Mouse (Mus musculus) forebrain, embryonic 15.5 days (tissue): Measurements from ENCODE around the gene Tjap1. TPM values are rescaled to one million over a fixed set of nuclear protein-coding genes. Genes with fewer than 3 reads are reported as not detected.

Source experiments
- ATAC-seq: fragments of 200-750 bp; cut with Nextera tagmentation; replicated peaks from 2 replicates; pipeline ENCODE4 v1.8.0; 2017; ENCODE audit warnings: mild to moderate bottlenecking, moderate TSS enrichment, moderate library complexity
- H3K27ac ChIP-seq: fragments of 300-500 bp; sonication (generic); replicated peaks from 2 replicates; pipeline ENCODE4 v1.5.1; 2015; ENCODE audit warnings: mild to moderate bottlenecking, inconsistent platforms
- H3K27me3 ChIP-seq: fragments of 300-500 bp; sonication (generic); 2 replicates; pipeline ENCODE4 v1.6.1; 2015; ENCODE audit warnings: inconsistent platforms
- H3K36me3 ChIP-seq: fragments of 300-500 bp; sonication (generic); 2 replicates; pipeline ENCODE4 v1.6.1; 2015; ENCODE audit warnings: mild to moderate bottlenecking, inconsistent platforms
- H3K4me1 ChIP-seq: fragments of 300-500 bp; sonication (generic); 2 replicates; pipeline ENCODE4 v1.6.1; 2015; ENCODE audit warnings: inconsistent platforms
- H3K4me2 ChIP-seq: fragments of 300-500 bp; sonication (generic); replicated peaks from 2 replicates; pipeline ENCODE4 v1.6.1; 2015; ENCODE audit warnings: mild to moderate bottlenecking, inconsistent platforms
- H3K4me3 ChIP-seq: fragments of 300-500 bp; sonication (generic); 2 replicates; pipeline ENCODE4 v1.5.1; 2015; ENCODE audit warnings: mild to moderate bottlenecking, inconsistent platforms
- H3K9ac ChIP-seq: fragments of 300-500 bp; sonication (generic); replicated peaks from 2 replicates; pipeline ENCODE4 v1.6.1; 2015; ENCODE audit warnings: mild to moderate bottlenecking, inconsistent platforms
- H3K9me3 ChIP-seq: fragments of 300-500 bp; sonication (generic); 2 replicates; pipeline ENCODE4 v1.6.1; 2016; ENCODE audit warnings: inconsistent platforms
- WGBS: fragments of 180-500 bp; shearing (Covaris S2); methylation state at CpG from one replicate; pipeline ENCODE4 v1.1.7; 2015; ENCODE audit warnings: mixed read lengths; 5-methylcytosine and 5-hydroxymethylcytosine counted together
- polyA plus RNA-seq: library from polyadenylated mRNA; unstranded; fragments of >200 nt; fragmentation: Nextera tagmentation; extraction: Ambion mirVana; gene quantifications from 2 replicates; pipeline ENCODE4 v1.2.1, GENCODE M21; 2015

The Tjap1 gene
- polyA plus RNA-seq, 1 experiment from 2014 or later: 31.5 TPM

DNA sequence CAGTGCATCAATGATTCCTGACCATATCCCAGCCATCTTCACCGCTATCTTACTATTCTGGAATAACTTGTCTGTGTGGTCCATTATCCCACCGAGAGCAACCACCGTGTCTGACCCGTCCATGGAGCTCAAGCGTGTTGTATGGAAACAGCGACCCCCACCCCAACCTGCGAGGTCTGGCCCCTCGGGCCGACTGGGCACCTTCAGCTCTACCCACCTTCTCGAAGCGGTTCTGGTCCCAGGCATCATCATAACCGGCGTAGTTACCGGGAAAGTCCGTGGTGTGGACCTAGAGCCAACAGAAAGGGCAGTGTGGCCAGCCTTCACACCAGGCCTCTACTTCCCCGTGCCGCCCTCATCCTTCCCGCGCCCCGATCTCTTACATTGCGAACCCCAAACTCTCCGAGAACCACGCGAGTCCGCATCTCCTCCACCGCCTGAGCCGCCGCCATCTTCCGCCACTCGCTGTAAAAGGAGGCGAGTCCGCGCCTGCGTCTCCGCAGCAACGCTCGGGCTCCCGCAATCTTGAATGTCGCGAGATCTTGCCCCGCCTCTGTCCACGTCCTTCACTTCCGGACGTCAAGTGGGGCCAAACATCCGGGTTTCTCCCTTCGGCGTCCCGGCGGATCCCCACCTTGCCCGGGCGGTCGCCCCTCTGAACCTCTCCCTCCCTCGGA is 35.2 kb downstream of the Tjap1 start, which contains the start of the genes Polr1c and Yipf3:
Polr1c (minus strand) TSS at position 543 of the 677 bp plus-strand sequence.
Yipf3 (plus strand) TSS at position 569 of the 677 bp plus-strand sequence.
- Histone ChIP-seq H3K27me3 (no peaks in the 10 kb centered on the region), H3K4me2 (peak within 1 kb of the TSS; percentile 85), H3K27ac (peak within 1 kb of the TSS; percentile 81), H3K4me1 (peaks cover 23% of the 10 kb centered on the region), H3K36me3 (peaks cover 66% of the 10 kb centered on the region), H3K9me3 (no peaks in the 10 kb centered on the region), H3K4me3 (peak within 1 kb of the TSS; percentile 70), H3K9ac (peak within 1 kb of the TSS; percentile 86)
- peak; percentile 94 for ATAC-seq
- under 1% methylated on average over 53 of the region's 53 CpGs for WGBS

DNA sequence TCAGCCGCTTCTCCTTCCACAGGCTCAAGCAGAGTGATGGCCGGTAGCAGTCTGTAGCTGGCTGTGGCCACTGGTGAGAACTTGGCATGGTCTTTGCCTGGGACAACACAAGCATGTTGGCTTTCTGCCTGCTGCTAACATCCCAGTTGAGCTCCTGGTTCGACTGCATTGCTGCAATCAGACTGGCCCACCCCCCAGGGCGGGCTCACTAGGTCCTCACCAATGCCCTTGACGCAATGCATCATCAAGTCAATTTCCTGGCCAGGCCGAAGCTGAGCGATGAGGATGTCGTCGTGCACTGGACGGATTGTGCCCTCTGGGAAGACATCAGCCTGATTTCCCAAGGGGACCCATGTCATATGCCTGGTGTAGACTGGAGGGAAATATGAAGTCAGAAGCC is 38.2 kb downstream of the Tjap1 start:
- no peak overlapping the region for H3K4me3 ChIP-seq
- no peak overlapping the region for H3K4me2 ChIP-seq
- ATAC-seq: no peak
- no peaks in the 10 kb centered on the region for H3K9me3 ChIP-seq
- peaks cover 69% of the 10 kb centered on the region for H3K36me3 ChIP-seq
- H3K27me3 ChIP-seq: no peaks in the 10 kb centered on the region
- H3K4me1 ChIP-seq: peaks cover 21% of the 10 kb centered on the region
- no peak overlapping the region for H3K9ac ChIP-seq
- 85% methylated on average over 10 of the region's 10 CpGs for WGBS
- H3K27ac ChIP-seq: no peak overlapping the region

- Histone ChIP-seq H3K9me3 (no peaks in the 10 kb centered on the region), H3K27ac (no peak overlapping the region), H3K4me2 (no peak overlapping the region), H3K36me3 (peaks cover 74% of the 10 kb centered on the region), H3K4me1 (peaks cover 12% of the 10 kb centered on the region), H3K4me3 (no peak overlapping the region), H3K9ac (no peak overlapping the region), H3K27me3 (no peaks in the 10 kb centered on the region)
- 54% methylated on average over 2 of the region's 2 CpGs for WGBS
- ATAC-seq: no peak
Observed at GRCm38 (mm10) chr17:46243624-46244023, 39.2 kb downstream of the Tjap1 start.

- Histone ChIP-seq H3K4me3 (no peak overlapping the region), H3K4me2 (no peak overlapping the region)
- WGBS: 93% methylated on average over 4 of the region's 4 CpGs
Observed at GRCm38 (mm10) chr17:46242993-46243392, 39.8 kb downstream of the Tjap1 start.

DNA sequence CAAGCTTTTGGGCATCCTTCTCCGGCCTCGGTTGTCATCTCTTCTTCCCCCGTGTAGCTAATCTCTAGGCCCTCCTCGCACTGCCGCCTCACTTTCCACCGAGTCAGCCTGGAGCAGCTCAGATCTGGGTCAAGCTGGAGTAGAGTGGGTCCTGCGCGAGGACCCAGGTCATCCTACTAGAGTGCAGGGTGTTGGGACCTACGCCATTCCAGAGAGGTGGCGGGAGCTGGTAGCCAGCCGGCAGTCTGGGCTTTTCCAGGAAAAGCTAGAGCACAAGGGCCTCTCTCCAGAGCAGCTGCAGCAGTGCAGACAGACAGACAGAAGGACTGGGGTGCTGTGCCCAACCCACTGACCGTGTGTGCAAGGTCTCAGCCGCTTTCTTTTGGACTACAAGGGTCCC is 40.6 kb downstream of the Tjap1 start:
- peaks cover 85% of the 10 kb centered on the region for H3K36me3 ChIP-seq
- H3K4me1 ChIP-seq: peaks cover 9% of the 10 kb centered on the region
- no peaks in the 10 kb centered on the region for H3K27me3 ChIP-seq
- no peak overlapping the region for H3K4me2 ChIP-seq
- no peak overlapping the region for H3K9ac ChIP-seq
- no peaks in the 10 kb centered on the region for H3K9me3 ChIP-seq
- ATAC-seq: no peak
- H3K4me3 ChIP-seq: no peak overlapping the region
- WGBS: 90% methylated on average over 13 of the region's 13 CpGs
- H3K27ac ChIP-seq: no peak overlapping the region

More at GRCm38 (mm10) chr17:46242993-46243392, 39.8 kb downstream of the Tjap1 start:
- Histone ChIP-seq H3K9ac (no peak overlapping the region), H3K27me3 (no peaks in the 10 kb centered on the region), H3K4me1 (peaks cover 9% of the 10 kb centered on the region), H3K27ac (no peak overlapping the region), H3K36me3 (peaks cover 80% of the 10 kb centered on the region), H3K9me3 (no peaks in the 10 kb centered on the region)
- no peak for ATAC-seq

GRCm38 (mm10) chr17:46241471-46241870 is 41.4 kb downstream of the Tjap1 start:
- no peaks in the 10 kb centered on the region for H3K27me3 ChIP-seq
- 88% methylated on average over 11 of the region's 11 CpGs for WGBS
- H3K4me3 ChIP-seq: no peak overlapping the region
- H3K4me1 ChIP-seq: peaks cover under 1% of the 10 kb centered on the region; the same call in 1 of the 2 replicates
- ATAC-seq: no peak
- H3K36me3 ChIP-seq: peaks cover 93% of the 10 kb centered on the region
- no peaks in the 10 kb centered on the region for H3K9me3 ChIP-seq
- no peak overlapping the region for H3K9ac ChIP-seq
- H3K27ac ChIP-seq: no peak overlapping the region
- H3K4me2 ChIP-seq: no peak overlapping the region

DNA sequence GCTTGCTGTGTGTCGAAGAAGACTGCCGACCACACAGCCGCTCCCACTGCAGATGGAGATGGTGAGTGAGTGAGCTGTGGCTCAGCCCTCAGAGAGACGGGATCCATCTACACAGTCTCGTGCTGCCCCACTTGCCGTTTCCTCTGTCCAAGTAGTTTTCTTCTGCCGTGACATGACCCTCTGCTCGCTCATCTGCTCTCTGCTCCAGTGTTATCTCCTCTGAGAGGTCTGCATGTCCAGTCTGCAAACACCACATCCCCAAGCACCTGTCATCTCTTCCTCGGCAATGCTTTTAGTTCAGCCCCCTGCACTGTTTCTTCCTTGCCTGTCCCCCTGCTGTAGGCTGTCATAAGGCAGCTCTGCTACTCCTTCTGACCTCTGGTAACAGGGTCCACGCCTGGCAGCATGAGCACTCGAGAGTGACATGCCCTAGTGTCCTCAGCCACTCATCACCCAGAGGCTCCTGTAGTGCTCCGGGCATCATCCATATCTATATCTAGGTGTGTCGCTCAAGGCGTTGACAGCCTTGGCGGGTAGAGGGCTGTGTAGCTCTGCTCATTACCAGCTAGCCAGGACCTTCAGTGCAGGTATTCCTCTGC is 43.2 kb downstream of the Tjap1 start:
- no peaks in the 10 kb centered on the region for H3K27me3 ChIP-seq
- no peak overlapping the region for H3K4me3 ChIP-seq
- no peaks in the 10 kb centered on the region for H3K4me1 ChIP-seq
- no peak for ATAC-seq
- no peak overlapping the region for H3K9ac ChIP-seq
- WGBS: 94% methylated on average over 15 of the region's 15 CpGs
- no peak overlapping the region for H3K4me2 ChIP-seq
- H3K36me3 ChIP-seq: peaks cover 87% of the 10 kb centered on the region
- no peaks in the 10 kb centered on the region for H3K9me3 ChIP-seq
- no peak overlapping the region for H3K27ac ChIP-seq

DNA sequence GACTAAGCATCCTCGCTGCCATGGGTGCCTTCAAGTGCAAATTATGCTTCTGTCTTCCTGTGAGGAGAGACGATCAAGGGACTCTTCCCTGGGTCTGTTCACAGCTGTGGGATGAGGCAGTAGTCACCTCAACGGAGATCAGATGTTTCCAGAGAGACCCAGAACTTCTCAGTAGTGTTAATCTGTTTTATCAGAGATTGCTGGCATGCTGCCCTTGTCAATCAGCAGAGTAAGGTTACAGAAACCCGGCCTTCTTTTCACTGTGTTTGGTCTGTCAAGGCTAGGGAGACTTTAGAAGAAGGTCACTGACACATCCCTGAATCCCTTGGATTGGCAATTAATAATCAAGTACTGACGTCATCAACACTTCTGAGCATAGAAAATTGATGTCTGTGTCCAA is 45.3 kb downstream of the Tjap1 start:
- peaks cover 85% of the 10 kb centered on the region for H3K36me3 ChIP-seq
- no peaks in the 10 kb centered on the region for H3K4me1 ChIP-seq
- no peak overlapping the region for H3K4me2 ChIP-seq
- no peaks in the 10 kb centered on the region for H3K27me3 ChIP-seq
- no peak for ATAC-seq
- H3K4me3 ChIP-seq: no peak overlapping the region
- no peak overlapping the region for H3K27ac ChIP-seq
- H3K9me3 ChIP-seq: no peaks in the 10 kb centered on the region
- no peak overlapping the region for H3K9ac ChIP-seq
- 82% methylated on average over 5 of the region's 5 CpGs for WGBS

DNA sequence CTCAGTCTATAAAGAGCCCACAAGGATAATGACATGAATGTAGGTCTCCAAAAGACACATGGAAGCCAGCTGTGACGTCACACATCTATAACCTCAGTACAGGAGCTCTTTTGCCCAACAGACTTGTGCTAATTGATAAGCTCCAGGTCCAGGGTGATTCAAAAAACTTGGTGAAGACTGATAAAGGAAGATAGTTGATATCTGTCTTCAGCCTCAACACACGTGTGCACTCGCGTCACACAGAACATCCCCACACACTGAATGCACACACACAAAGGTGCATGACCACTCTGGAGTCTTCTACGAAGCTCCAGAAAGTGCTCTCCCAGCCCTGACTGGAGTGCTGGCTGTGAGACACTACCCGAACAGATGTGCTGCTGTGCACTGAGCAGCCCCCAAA is 45.7 kb downstream of the Tjap1 start:
- Histone ChIP-seq H3K27me3 (no peaks in the 10 kb centered on the region), H3K9me3 (no peaks in the 10 kb centered on the region), H3K4me3 (no peak overlapping the region), H3K27ac (no peak overlapping the region), H3K9ac (no peak overlapping the region), H3K4me2 (no peak overlapping the region), H3K4me1 (no peaks in the 10 kb centered on the region), H3K36me3 (peaks cover 81% of the 10 kb centered on the region)
- ATAC-seq: no peak
- WGBS: 95% methylated on average over 6 of the region's 6 CpGs

- no peaks in the 10 kb centered on the region for H3K9me3 ChIP-seq
- peaks cover 78% of the 10 kb centered on the region for H3K36me3 ChIP-seq
- no peak overlapping the region for H3K9ac ChIP-seq
- no peak for ATAC-seq
- WGBS: 86% methylated on average over 1 of the region's 1 CpGs
- H3K27me3 ChIP-seq: no peaks in the 10 kb centered on the region
- H3K27ac ChIP-seq: no peak overlapping the region
- H3K4me2 ChIP-seq: no peak overlapping the region
- H3K4me1 ChIP-seq: no peaks in the 10 kb centered on the region
- H3K4me3 ChIP-seq: no peak overlapping the region
Observed at GRCm38 (mm10) chr17:46236067-46236466, 46.8 kb downstream of the Tjap1 start.

GRCm38 (mm10) chr17:46227576-46227975 is 55.2 kb downstream of the Tjap1 start:
- Histone ChIP-seq H3K4me3 (no peak overlapping the region), H3K4me1 (no peaks in the 10 kb centered on the region), H3K9me3 (no peaks in the 10 kb centered on the region), H3K27me3 (no peaks in the 10 kb centered on the region), H3K36me3 (peaks cover 91% of the 10 kb centered on the region), H3K27ac (no peak overlapping the region), H3K4me2 (no peak overlapping the region), H3K9ac (no peak overlapping the region)
- ATAC-seq: no peak
- 90% methylated on average over 7 of the region's 7 CpGs for WGBS

DNA sequence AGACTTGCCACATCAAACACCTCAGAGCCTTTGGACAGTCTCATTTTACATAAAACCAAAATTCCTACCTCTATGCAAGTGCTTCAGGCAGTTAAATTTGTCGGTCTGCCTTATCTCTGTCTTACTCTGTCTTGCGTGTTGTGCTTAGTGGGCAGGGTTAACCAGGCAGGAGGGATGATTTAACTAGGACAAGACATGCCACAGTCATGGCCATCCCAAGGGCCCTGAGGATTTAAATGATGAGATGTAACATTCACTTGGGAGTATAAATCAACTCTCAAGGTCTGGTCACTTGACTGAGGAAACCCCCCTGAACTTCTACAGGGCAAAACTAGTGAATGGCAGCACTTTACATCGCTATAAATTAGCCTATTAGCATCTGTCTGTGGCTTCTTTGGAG is 61.2 kb downstream of the Tjap1 start:
- H3K4me2 ChIP-seq: no peak overlapping the region
- no peak for ATAC-seq
- H3K4me3 ChIP-seq: no peak overlapping the region
- no peak overlapping the region for H3K9ac ChIP-seq
- no peaks in the 10 kb centered on the region for H3K4me1 ChIP-seq
- H3K9me3 ChIP-seq: no peaks in the 10 kb centered on the region
- no peaks in the 10 kb centered on the region for H3K27me3 ChIP-seq
- H3K36me3 ChIP-seq: peaks cover 96% of the 10 kb centered on the region
- WGBS: 89% methylated on average over 3 of the region's 3 CpGs
- no peak overlapping the region for H3K27ac ChIP-seq
